Mouse (Mus musculus) midbrain, postnatal 0 days (tissue): ENCODE data around the gene Gzmm. TPM values are rescaled to one million over a fixed set of nuclear protein-coding genes. Genes with fewer than 3 reads are reported as not detected.

Source experiments
- ATAC-seq: fragments of 200-750 bp; cut with Nextera tagmentation; 2 replicates; pipeline ENCODE4 v1.8.0; 2017; ENCODE audit warnings: moderate number of reproducible peaks, mild to moderate bottlenecking, moderate TSS enrichment, moderate library complexity; ENCODE audit not compliant: low FRiP score
- DNase-seq: peaks from one replicate; pipeline ENCODE4 v3.0.0-alpha.2; 2015; ENCODE audit warnings: low spot score
- H3K27ac ChIP-seq: fragments of 300-500 bp; sonication (generic); 2 replicates; pipeline ENCODE4 v1.5.1; 2014; ENCODE audit warnings: low read depth, mild to moderate bottlenecking, low read length, mixed read lengths
- H3K27me3 ChIP-seq: fragments of 300-500 bp; sonication (generic); 2 replicates; pipeline ENCODE4 v1.6.1; 2014; ENCODE audit warnings: low read length, control low read depth, mixed read lengths; ENCODE audit not compliant: insufficient read depth
- H3K36me3 ChIP-seq: fragments of 300-500 bp; sonication (generic); 2 replicates; pipeline ENCODE4 v1.6.1; 2014; ENCODE audit warnings: low read length, control low read depth, mixed read lengths; ENCODE audit not compliant: insufficient read depth
- H3K4me1 ChIP-seq: fragments of 300-500 bp; sonication (generic); 2 replicates; pipeline ENCODE4 v1.6.1; 2014; ENCODE audit warnings: mild to moderate bottlenecking, control low read depth, antibody characterized with exemption, low read length, mixed read lengths; ENCODE audit not compliant: insufficient read depth
- H3K4me2 ChIP-seq: fragments of 300-500 bp; sonication (generic); 2 replicates; pipeline ENCODE4 v1.6.1; 2014; ENCODE audit warnings: low read depth, mild to moderate bottlenecking, low read length, mixed read lengths; ENCODE audit not compliant: poor library complexity, severe bottlenecking
- H3K4me3 ChIP-seq: fragments of 300-500 bp; sonication (generic); 2 replicates; pipeline ENCODE4 v1.5.1; 2014; ENCODE audit warnings: low read depth, mild to moderate bottlenecking, low read length, moderate library complexity
- H3K9ac ChIP-seq: fragments of 300-500 bp; sonication (generic); replicated peaks from 2 replicates; pipeline ENCODE4 v1.6.1; 2014; ENCODE audit warnings: mild to moderate bottlenecking, low read length, moderate library complexity, mixed read lengths; ENCODE audit not compliant: poor library complexity, severe bottlenecking
- H3K9me3 ChIP-seq: fragments of 300-500 bp; sonication (generic); 2 replicates; pipeline ENCODE4 v1.6.1; 2016; ENCODE audit warnings: low read length, control low read depth
- CTCF ChIP-seq: IDR thresholded peaks from 2 replicates; pipeline ENCODE4 v1.5.1; 2016; ENCODE audit warnings: antibody characterized with exemption, mild to moderate bottlenecking
- WGBS: fragments of 180-500 bp; shearing (Covaris S2); extraction: QIAGEN DNeasy Blood & Tissue Kit; methylation state at CpG from one replicate; pipeline ENCODE4 v1.1.7; 2014; 5-methylcytosine and 5-hydroxymethylcytosine counted together
- polyA plus RNA-seq: library from polyadenylated mRNA; unstranded; fragments of >200 nt; fragmentation: Nextera tagmentation; extraction: Ambion mirVana; gene quantifications from 2 replicates; pipeline ENCODE4 v1.2.1, GENCODE M21; 2015
- total RNA-seq: library from RNA; depleted of rRNA; stranded (reverse); fragments of >200 nt; gene quantifications from 2 replicates; pipeline ENCODE4 v1.2.3, GENCODE M21; 2014

Gzmm gene
- total and polyA plus RNA-seq, 2 experiments from 2014 or later = 0.66 to 1.2 TPM

DNA sequence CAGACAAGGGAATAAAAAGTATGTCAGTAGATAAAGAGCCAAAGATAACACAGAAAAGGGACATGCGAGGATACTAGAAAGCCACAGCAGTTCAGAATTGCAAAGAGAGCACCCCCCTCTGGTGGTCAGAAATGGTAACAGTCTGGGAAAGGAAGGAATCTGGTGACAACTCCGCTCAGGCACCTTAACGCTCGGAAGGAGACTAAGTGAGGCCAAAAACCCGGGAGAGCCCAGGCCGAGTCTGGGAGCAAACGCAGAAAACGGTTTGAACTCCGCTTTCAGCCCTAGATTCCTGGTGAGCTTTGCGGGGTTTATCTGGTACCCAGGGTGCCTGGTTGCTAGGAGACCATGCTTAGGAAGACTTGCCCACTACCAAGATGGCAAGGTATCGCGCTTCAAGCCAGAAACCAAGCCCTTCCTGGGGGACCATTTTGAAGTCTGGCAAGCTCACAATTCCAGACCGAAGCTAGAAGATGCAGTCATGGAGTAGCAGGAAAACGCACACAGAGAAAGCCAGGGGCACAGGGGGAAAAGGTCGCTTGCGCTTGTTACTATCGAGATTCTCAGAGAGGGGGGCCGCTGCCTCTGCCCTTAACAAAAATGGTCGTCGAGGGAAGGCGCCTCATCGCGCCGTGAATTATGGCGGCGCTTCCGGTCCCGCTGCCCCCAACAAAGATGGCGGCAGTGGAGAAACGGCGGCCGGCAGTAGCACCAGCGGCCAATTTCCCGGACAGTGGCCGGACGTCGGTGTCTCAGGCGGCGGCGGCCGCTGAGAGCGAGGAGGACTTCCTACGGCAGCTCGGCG lies 19.8 kb upstream of the Gzmm start, which contains the start of gene Tpgs1:
TSS of gene Tpgs1 (plus strand) at position 599 of the 805 bp plus-strand sequence.
- Histone ChIP-seq H3K36me3 (no peaks in the 10 kb centered on the region), H3K27ac (peak within 1 kb of the TSS; percentile 99), H3K4me2 (peak within 1 kb of the TSS; percentile 92), H3K4me3 (peak within 1 kb of the TSS; percentile 95), H3K9ac (peak within 1 kb of the TSS; percentile 95), H3K9me3 (no peaks in the 10 kb centered on the region), H3K27me3 (no peaks in the 10 kb centered on the region), H3K4me1 (peaks cover 14% of the 10 kb centered on the region)
- DNase-seq (peak; percentile 96), ATAC-seq (peak; percentile 85)
- WGBS = under 1% methylated on average over 44 of the region's 45 CpGs
- TF ChIP-seq CTCF = peak; percentile 96

DNA sequence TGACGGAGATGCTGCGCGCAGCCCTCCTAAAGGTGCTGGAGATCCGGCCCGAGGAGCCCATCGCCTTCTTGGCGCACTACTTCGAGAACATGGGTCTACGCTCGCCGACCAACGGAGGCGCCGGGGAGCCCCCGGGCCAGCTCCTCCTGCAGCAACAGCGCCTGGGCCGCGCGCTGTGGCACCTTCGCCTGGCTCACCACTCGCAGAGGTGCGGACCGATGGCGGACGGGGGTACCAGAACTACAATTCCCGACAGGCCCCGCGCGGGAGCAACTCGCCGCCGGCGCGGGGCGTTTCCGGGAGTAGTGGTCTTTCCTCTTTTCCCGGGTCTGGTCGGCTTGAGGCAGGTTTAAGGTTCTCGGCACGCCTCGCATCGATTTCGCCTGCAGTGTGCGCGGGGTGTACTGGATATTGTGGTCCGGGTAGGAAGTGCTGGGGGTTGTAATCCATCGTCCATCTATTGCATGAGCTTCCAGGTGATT lies 19.2 kb upstream of the Gzmm start:
- H3K4me3 ChIP-seq = peak overlapping the region; percentile 95
- ATAC-seq (peak; percentile 72), DNase-seq (peak; percentile 90)
- H3K27ac ChIP-seq = peak overlapping the region; percentile 99
- no peaks in the 10 kb centered on the region for H3K36me3 ChIP-seq
- WGBS = under 1% methylated on average over 47 of the region's 47 CpGs
- peak overlapping the region; percentile 92 for H3K4me2 ChIP-seq
- peak overlapping the region; percentile 95 for H3K9ac ChIP-seq
- H3K4me1 ChIP-seq = peaks cover 14% of the 10 kb centered on the region
- H3K9me3 ChIP-seq = no peaks in the 10 kb centered on the region
- H3K27me3 ChIP-seq = no peaks in the 10 kb centered on the region
- peak; percentile 10; the same call in 1 of the 2 replicates for TF ChIP-seq CTCF

DNA sequence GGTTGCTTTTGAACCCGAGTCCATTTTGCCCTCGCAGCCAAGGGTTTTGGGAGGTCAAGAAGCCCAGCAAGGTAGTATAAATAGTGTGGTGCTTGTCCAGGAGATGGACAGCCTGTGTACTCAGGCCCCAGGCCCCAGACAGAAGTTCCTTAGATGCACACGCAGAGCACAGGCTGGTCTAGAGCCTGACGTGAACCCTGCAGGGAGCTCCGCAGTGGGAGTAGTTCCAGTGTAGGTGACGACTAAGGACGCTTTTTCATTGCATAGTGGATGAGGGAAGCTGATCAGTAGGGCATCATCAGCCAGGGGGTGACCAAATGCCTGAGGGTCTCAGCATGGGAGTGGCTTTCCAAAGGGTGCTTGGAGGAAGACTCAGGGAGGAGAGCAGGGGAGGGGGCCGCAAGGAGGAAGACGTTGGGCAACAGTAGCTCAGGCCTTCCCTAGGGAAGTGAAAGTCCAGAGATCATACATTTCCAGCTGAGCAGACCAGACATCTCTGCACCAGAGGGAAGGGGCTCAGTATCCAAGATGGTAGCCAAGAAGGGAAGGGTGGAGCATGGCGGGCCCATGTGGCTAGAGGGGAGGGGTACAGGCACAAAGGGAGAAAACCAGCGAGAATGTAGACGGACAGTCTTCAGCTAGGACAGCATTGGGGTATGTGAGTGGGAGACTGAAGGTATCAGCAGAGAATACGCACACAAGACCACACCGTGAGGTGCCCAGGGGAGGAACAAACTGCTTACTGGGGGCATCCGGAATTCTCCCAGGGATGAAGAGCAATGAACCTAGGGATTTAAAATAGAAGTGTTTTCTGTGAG lies 18.5 kb upstream of the Gzmm start:
- H3K27me3 ChIP-seq = no peaks in the 10 kb centered on the region
- H3K9me3 ChIP-seq = no peaks in the 10 kb centered on the region
- peak; percentile 21 for ATAC-seq
- H3K27ac ChIP-seq = peak overlapping the region; percentile 99
- DNase-seq = peak; percentile 10
- H3K4me3 ChIP-seq = peak overlapping the region; percentile 95
- H3K4me2 ChIP-seq = peak overlapping the region; percentile 92
- no peaks in the 10 kb centered on the region; the same call in 1 of the 2 replicates for H3K36me3 ChIP-seq
- no peak for TF ChIP-seq CTCF
- 33% methylated on average over 15 of the region's 15 CpGs for WGBS
- H3K4me1 ChIP-seq = peaks cover 14% of the 10 kb centered on the region
- peak overlapping the region; percentile 95 for H3K9ac ChIP-seq

DNA sequence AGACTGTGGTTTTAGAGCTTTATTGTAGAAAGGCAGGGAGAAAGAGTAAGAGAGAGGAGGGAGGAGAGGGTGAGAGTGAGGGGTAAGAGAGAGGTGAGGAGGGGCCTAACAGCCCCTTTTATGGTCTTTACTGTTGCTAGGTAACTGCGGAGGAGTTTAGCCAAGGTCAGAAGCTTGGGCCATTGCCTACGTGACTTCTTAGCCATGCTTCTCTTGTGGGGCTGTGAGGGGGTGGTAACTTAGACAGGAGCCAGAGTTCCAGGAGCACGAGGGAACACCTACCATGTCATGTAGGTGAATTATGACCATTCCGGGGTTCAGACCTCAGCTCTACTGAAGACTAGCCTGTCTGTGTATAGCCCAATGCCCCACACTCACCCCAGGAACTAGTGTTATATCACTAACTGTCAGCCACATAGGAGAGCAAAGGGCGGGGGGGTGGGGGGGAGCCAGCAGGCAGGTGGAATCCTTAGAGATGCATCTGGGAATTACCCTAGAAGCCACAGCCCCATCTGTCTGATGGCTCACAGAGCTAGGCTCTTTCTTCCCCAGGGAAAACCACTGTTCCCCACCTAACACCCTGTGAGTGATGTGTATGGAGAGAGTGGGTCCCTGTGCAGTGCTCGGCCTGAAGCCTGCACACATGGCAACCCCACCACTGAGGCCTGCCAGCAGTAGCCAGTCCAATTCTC lies 17.3 kb upstream of the Gzmm start:
- Histone ChIP-seq H3K36me3 (no peaks in the 10 kb centered on the region; the same call in 1 of the 2 replicates), H3K27ac (no peak overlapping the region), H3K9me3 (no peaks in the 10 kb centered on the region), H3K9ac (no peak overlapping the region), H3K4me1 (peaks cover 14% of the 10 kb centered on the region), H3K4me2 (0 out of 2 replicates have a peak overlapping the region, but pooled peaks have one; percentile 92), H3K27me3 (no peaks in the 10 kb centered on the region), H3K4me3 (no peak overlapping the region)
- no peak for TF ChIP-seq CTCF
- ATAC-seq = no peak
- DNase-seq = no peak
- 62% methylated on average over 6 of the region's 6 CpGs for WGBS

DNA sequence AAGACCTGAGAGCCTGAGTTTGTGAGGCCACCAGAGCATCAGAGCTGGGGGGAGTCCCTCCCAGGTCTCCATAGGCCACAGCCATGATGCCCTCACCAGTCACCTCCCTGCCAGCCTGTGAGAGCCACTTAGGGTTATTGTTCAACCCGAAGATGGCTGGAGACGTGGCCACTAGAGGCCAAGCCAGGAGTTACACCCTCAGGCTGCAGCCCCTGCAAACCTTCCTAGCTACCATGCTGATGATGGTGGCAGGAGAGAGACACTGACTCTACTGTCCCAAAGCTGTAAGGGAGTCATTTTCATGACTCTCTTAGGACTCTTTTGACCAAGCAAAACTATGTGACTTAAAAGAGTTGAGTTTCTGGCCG lies 16.7 kb upstream of the Gzmm start:
- WGBS = 52% methylated on average over 3 of the region's 3 CpGs
- H3K27me3 ChIP-seq = no peaks in the 10 kb centered on the region
- no peak for ATAC-seq
- no peaks in the 10 kb centered on the region for H3K9me3 ChIP-seq
- H3K36me3 ChIP-seq = no peaks in the 10 kb centered on the region; the same call in 1 of the 2 replicates
- peaks cover 14% of the 10 kb centered on the region for H3K4me1 ChIP-seq
- no peak overlapping the region for H3K27ac ChIP-seq
- no peak overlapping the region for H3K9ac ChIP-seq
- H3K4me3 ChIP-seq = no peak overlapping the region
- no peak; the same call in 1 of the 2 replicates for TF ChIP-seq CTCF
- no peak for DNase-seq
- H3K4me2 ChIP-seq = no peak overlapping the region
